Mouse (Mus musculus) cortical plate, adult 2 months (tissue): ENCODE data around the gene Trit1.
"Not testable (repeated sequence)": the region's sequence is repeated elsewhere in the genome, so short reads cannot be mapped to it uniquely, and the experiment has no call there.

Experiments
- CTCF ChIP-seq: fragments of 200-500 bp; IDR thresholded peaks from 2 replicates; pipeline ENCODE4 v1.5.1; 2011; ENCODE audit warnings: mild to moderate bottlenecking, control low read depth, low read length; ENCODE audit not compliant: insufficient read depth; ENCODE audit errors: extremely low read depth
- POLR2A ChIP-seq: fragments of 200-500 bp; IDR thresholded peaks from 2 replicates; pipeline ENCODE4 v1.6.1; 2011; ENCODE audit warnings: mild to moderate bottlenecking, low read length, control low read depth; ENCODE audit not compliant: insufficient read depth; ENCODE audit errors: extremely low read depth

- not testable (repeated sequence) for TF ChIP-seq POLR2A
- peak; percentile 30; the same call in 1 of the 2 replicates for TF ChIP-seq CTCF
Measured at GRCm38 (mm10) chr4:122988004-122988403, 28.4 kb upstream of the Trit1 start.
